Mouse (Mus musculus) myocyte (in vitro differentiated cells): Measurements from ENCODE around the gene Kctd6. TPM values are rescaled to one million over a fixed set of nuclear protein-coding genes. Genes with fewer than 3 reads are reported as not detected.
"Not testable (repeated sequence)": the region's sequence is repeated elsewhere in the genome, so short reads cannot be mapped to it uniquely, and the experiment has no call there.

Experiments
- H3K27me3 ChIP-seq: one replicate; pipeline ENCODE4 v1.6.1; 2011; ENCODE audit not compliant: control insufficient read depth, insufficient read depth, insufficient read length
- H3K36me3 ChIP-seq: one replicate; pipeline ENCODE4 v1.6.1; 2011; ENCODE audit not compliant: control insufficient read depth, insufficient read depth
- H3K4me2 ChIP-seq: one replicate; pipeline ENCODE4 v1.6.1; 2011; ENCODE audit warnings: low read depth, control low read depth
- H3K4me3 ChIP-seq: one replicate; pipeline ENCODE4 v1.5.1; 2011; ENCODE audit warnings: mild to moderate bottlenecking, control low read depth, moderate library complexity
- H3K79me2 ChIP-seq: one replicate; pipeline ENCODE4 v1.6.1; 2011; ENCODE audit not compliant: control insufficient read depth, insufficient read depth
- H3ac ChIP-seq: one replicate; pipeline ENCODE4 v1.6.1; 2011; ENCODE audit not compliant: control insufficient read depth, insufficient read length
- CEBPB ChIP-seq: IDR thresholded peaks from 2 replicates; pipeline ENCODE4 v1.6.1; 2011; ENCODE audit warnings: mild to moderate bottlenecking, moderate library complexity; ENCODE audit not compliant: poor library complexity, insufficient read depth, severe bottlenecking
- E2F4 ChIP-seq: IDR thresholded peaks from one replicate; pipeline ENCODE4 v1.6.1; 2011; ENCODE audit warnings: mild to moderate bottlenecking, control low read depth, moderate library complexity; ENCODE audit not compliant: insufficient read depth
- MAX ChIP-seq: IDR thresholded peaks from one replicate; pipeline ENCODE4 v1.6.1; 2011; ENCODE audit warnings: low read depth, mild to moderate bottlenecking, control low read depth
- MYOD1 ChIP-seq, 3 experiments: IDR thresholded peaks; one replicate each; pipeline ENCODE4 v1.6.1; 2011; ENCODE audit warnings: control low read depth in 2 of 3, low read depth in 2 of 3, mild to moderate bottlenecking in 2 of 3, moderate library complexity in 1 of 3; ENCODE audit not compliant: insufficient read length in 2 of 3, control insufficient read depth in 1 of 3
- MYOG ChIP-seq, 3 experiments: IDR thresholded peaks; one replicate each; pipeline ENCODE4 v1.6.1; 2011; ENCODE audit warnings: control low read depth in 2 of 3, low read depth in 2 of 3, mild to moderate bottlenecking in 2 of 3; ENCODE audit not compliant: insufficient read length in 2 of 3, control insufficient read depth in 1 of 3, insufficient read depth in 1 of 3
- POLR2A ChIP-seq: IDR thresholded peaks from one replicate; pipeline ENCODE4 v1.6.1; 2011; ENCODE audit warnings: low read depth, mild to moderate bottlenecking, control low read depth, moderate library complexity; ENCODE audit not compliant: insufficient read length
- POLR2AphosphoS2 ChIP-seq: IDR thresholded peaks from one replicate; pipeline ENCODE4 v1.6.1; 2011; ENCODE audit warnings: low read depth, control low read depth; ENCODE audit not compliant: insufficient read length
- REST ChIP-seq: IDR thresholded peaks from one replicate; pipeline ENCODE4 v1.6.1; 2011; ENCODE audit warnings: mild to moderate bottlenecking, control low read depth, moderate library complexity; ENCODE audit not compliant: insufficient read depth, insufficient read length
- SRF ChIP-seq: IDR thresholded peaks from one replicate; pipeline ENCODE4 v1.6.1; 2011; ENCODE audit warnings: low read depth; ENCODE audit not compliant: control insufficient read depth, insufficient read length
- TCF12 ChIP-seq: IDR thresholded peaks from one replicate; pipeline ENCODE4 v1.6.1; 2011; ENCODE audit warnings: mild to moderate bottlenecking, control low read depth; ENCODE audit not compliant: poor library complexity, insufficient read depth, severe bottlenecking
- TCF3 ChIP-seq: IDR thresholded peaks from one replicate; pipeline ENCODE4 v1.6.1; 2011; ENCODE audit warnings: low read depth, control low read depth; ENCODE audit not compliant: insufficient read length
- USF1 ChIP-seq: IDR thresholded peaks from one replicate; pipeline ENCODE4 v1.6.1; 2011; ENCODE audit warnings: low read depth, mild to moderate bottlenecking, control low read depth, moderate library complexity
- polyA plus RNA-seq: library from polyadenylated mRNA; unstranded; fragments of >200 nt; fragmentation: generic; extraction: Trizol; gene quantifications from one replicate; pipeline ENCODE4 v1.2.1, GENCODE M21; 2012; ENCODE audit warnings: missing spikeins

Kctd6 gene
- polyA plus RNA-seq, 1 experiment, result 6.3 TPM

- H3K4me2 ChIP-seq, result peak within 1 kb of the TSS; percentile 35
- no peaks in the 10 kb centered on the region for H3K36me3 ChIP-seq
- no peak within 1 kb of the TSS for H3K4me3 ChIP-seq
- H3ac ChIP-seq, result no peak within 1 kb of the TSS
- TF ChIP-seq E2F4 (no peak), MAX (no peak), SRF (no peak), POLR2A (no peak), CEBPB (no peak), POLR2AphosphoS2 (no peak), TCF12 (no peak), MYOD1 (IDR thresholded peaks at IDR 0.05; ENCODE audit: control insufficient read depth in 1 of 3, insufficient read length in 2 of 3, low read depth in 2 of 3) (no peak)
- no peaks in the 10 kb centered on the region for H3K27me3 ChIP-seq
- H3K79me2 ChIP-seq, result no peaks in the 10 kb centered on the region
Measured at GRCm38 (mm10) chr14:8259166-8259565, 45.2 kb downstream of the Kctd6 start, which contains the start of gene Acox2. TSS of gene Acox2 (minus strand) at chr14:8259353.

- Histone ChIP-seq H3K27me3 (no peaks in the 10 kb centered on the region), H3K36me3 (no peaks in the 10 kb centered on the region), H3K4me3 (no peak overlapping the region), H3K79me2 (no peaks in the 10 kb centered on the region), H3K4me2 (no peak overlapping the region), H3ac (no peak overlapping the region)
- no peak for TF ChIP-seq SRF
- no peak for TF ChIP-seq POLR2A
- TF ChIP-seq TCF12, result no peak
- no peak for TF ChIP-seq MYOD1 (IDR thresholded peaks at IDR 0.05; ENCODE audit: control insufficient read depth in 1 of 3, insufficient read length in 2 of 3, low read depth in 2 of 3)
- no peak for TF ChIP-seq TCF3
- no peak for TF ChIP-seq POLR2AphosphoS2
- no peak for TF ChIP-seq REST
Measured at GRCm38 (mm10) chr14:8260214-8260613, 46.3 kb downstream of the Kctd6 start.

DNA sequence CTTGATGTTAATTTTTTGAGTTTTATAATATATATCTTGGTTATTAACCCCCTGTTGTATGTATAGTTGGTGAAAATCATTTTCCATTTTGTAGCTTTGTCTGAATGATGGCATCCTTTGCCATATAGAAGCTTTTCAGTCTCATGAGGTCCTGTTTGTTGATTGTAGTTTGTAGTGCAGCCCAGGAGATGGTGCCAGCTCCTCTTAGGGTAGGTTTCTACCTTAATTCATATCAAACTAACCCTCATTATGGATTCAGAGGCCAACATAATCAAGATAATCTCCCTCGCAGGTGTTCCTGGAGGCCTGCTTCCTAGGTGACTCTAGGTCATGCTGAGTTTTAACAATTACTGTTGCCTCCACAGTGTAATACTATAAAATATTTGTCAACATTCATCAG is 48.3 kb downstream of the Kctd6 start:
- Histone ChIP-seq H3K4me3 (no peak overlapping the region), H3K4me2 (no peak overlapping the region), H3ac (no peak overlapping the region), H3K36me3 (no peaks in the 10 kb centered on the region), H3K79me2 (no peaks in the 10 kb centered on the region), H3K27me3 (no peaks in the 10 kb centered on the region)
- no peak for TF ChIP-seq REST
- TF ChIP-seq POLR2A, result no peak
- TF ChIP-seq MAX, result no peak
- no peak for TF ChIP-seq TCF12
- no peak for TF ChIP-seq POLR2AphosphoS2
- TF ChIP-seq MYOD1 (IDR thresholded peaks at IDR 0.05; ENCODE audit: control insufficient read depth in 1 of 3, insufficient read length in 2 of 3, low read depth in 2 of 3), result no peak
- no peak for TF ChIP-seq CEBPB
- TF ChIP-seq SRF, result no peak
- no peak for TF ChIP-seq USF1
- no peak for TF ChIP-seq MYOG (IDR thresholded peaks at IDR 0.05; ENCODE audit: control insufficient read depth in 1 of 3, insufficient read depth in 1 of 3, insufficient read length in 2 of 3, low read depth in 2 of 3)
- TF ChIP-seq TCF3, result no peak
- TF ChIP-seq E2F4, result no peak

GRCm38 (mm10) chr14:8264378-8264777 is 50.4 kb downstream of the Kctd6 start:
- H3K36me3 ChIP-seq, result no peaks in the 10 kb centered on the region
- no peak overlapping the region for H3K4me3 ChIP-seq
- TF ChIP-seq USF1 (no peak), TCF12 (no peak), REST (no peak), MYOG (IDR thresholded peaks at IDR 0.05; ENCODE audit: control insufficient read depth in 1 of 3, insufficient read depth in 1 of 3, insufficient read length in 2 of 3, low read depth in 2 of 3) (no peak), TCF3 (no peak), POLR2A (no peak), POLR2AphosphoS2 (no peak), E2F4 (no peak), MAX (no peak), SRF (no peak), CEBPB (no peak), MYOD1 (IDR thresholded peaks at IDR 0.05; ENCODE audit: control insufficient read depth in 1 of 3, insufficient read length in 2 of 3, low read depth in 2 of 3) (no peak)
- H3K4me2 ChIP-seq, result no peak overlapping the region
- no peaks in the 10 kb centered on the region for H3K27me3 ChIP-seq
- no peak overlapping the region for H3ac ChIP-seq
- no peaks in the 10 kb centered on the region for H3K79me2 ChIP-seq

DNA sequence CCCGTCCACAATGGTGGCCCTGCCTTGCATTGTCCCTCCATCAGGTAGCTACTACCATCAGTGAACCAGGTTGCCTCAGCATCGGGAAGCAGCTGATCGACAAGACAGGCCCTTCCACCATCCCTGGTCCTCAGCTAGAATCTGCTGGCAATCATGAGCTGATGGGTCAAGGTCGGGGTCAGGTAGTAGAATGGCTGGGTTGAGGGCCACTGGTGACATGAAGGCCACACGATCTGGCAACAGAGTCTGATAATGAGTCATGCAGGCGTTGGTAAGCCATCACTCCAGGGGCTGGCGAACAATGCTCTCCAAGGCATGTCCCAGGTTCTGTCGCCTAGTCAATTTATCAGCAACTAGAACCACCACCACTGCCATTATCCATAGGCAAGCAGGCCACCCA is 57.3 kb downstream of the Kctd6 start:
- not testable (repeated sequence) for H3K4me3 ChIP-seq

More for the DNA sequence above, 57.3 kb downstream of the Kctd6 start:
- H3K36me3 ChIP-seq, H3K27me3 ChIP-seq, H3K79me2 ChIP-seq, H3ac ChIP-seq, H3K4me2 ChIP-seq: not testable (repeated sequence)

Other genes with a start within 250 kb of the Kctd6 start
- 0.86 TPM for gene Dnase1l3, start 219.6 kb upstream of the Kctd6 start, polyA plus RNA-seq
- 10.5 TPM for gene Abhd6, start 211.2 kb upstream of the Kctd6 start, polyA plus RNA-seq
- 22.2 TPM for gene Rpp14, start 133.8 kb upstream of the Kctd6 start, polyA plus RNA-seq
- 10.5 TPM for gene Pxk, start 115.9 kb upstream of the Kctd6 start, polyA plus RNA-seq
- 193 TPM for gene Pdhb, start 41.1 kb upstream of the Kctd6 start, polyA plus RNA-seq
- gene Acox2, start 45.2 kb downstream of the Kctd6 start, polyA plus RNA-seq, result 2.1 TPM
- 4.5 TPM for gene Fam107a, start 103.9 kb downstream of the Kctd6 start, polyA plus RNA-seq
- not detected for gene Oit1, start 164.6 kb downstream of the Kctd6 start, polyA plus RNA-seq